Mouse (Mus musculus) small intestine, adult 2 months (tissue): ENCODE results near the gene Antxrl.

ENCODE experiments used
- CTCF ChIP-seq: fragments of 200-500 bp; IDR thresholded peaks from 2 replicates; pipeline ENCODE4 v1.5.1; 2012; ENCODE audit warnings: low read depth, mild to moderate bottlenecking, control low read depth, inconsistent platforms, low read length, moderate library complexity, mixed read lengths; ENCODE audit not compliant: insufficient replicate concordance, insufficient read length; ENCODE audit errors: extremely low read depth
- POLR2A ChIP-seq: fragments of 200-500 bp; IDR thresholded peaks from 2 replicates; pipeline ENCODE4 v1.6.1; 2012; ENCODE audit warnings: low read depth, mild to moderate bottlenecking, control low read depth, inconsistent platforms, low read length, moderate library complexity

DNA sequence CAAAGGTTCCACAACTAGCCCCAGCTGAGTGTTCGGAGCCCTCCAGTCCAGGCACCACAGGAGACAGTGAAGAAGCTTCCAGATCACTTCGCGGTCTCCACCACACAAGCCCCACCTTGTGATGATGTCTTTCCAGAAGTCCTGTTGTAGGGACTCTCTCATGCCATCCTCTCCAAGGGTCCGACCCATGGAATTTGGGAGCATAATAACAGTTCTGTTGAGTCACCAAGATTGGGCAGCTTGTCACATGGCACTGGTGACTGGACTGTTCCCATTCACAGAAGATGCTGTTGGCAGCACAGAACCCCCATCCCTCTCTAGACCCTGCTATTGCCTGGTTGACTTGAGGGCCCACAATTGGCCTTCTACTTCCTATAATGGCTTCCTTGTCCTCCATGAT is 36.1 kb upstream of the Antxrl start, which contains the start of gene Gm5460:
- TF ChIP-seq POLR2A (no peak), CTCF (no peak)
